Comparison of ENCODE assay signal across 27 mouse cellular contexts in the genomic region with DNA sequence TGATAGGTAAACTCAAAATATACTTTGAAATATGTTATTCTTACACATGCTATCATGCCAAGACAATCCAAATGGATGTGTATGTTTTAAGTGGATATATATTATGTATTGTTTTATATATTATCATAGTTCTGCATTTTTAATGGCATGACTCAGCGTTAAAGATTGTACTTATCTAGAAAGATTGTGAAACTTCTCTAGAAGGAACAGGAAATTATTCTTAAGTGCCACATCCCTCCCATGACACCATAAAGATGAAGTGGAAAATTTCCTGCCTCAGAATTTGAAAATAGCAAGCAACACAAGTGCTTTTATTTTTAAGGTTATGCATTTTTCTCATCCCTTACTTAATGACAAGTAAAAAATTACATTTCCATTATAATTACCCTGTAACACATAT.
"Had no signal": no experiment of that assay in that cellular context is flagged by ENCODE, and none has a peak within 500 bp of the region (broad histone marks: within the 10 kb centered on the region; RNA-seq: fewer than 3 reads in every experiment).

No protein-coding gene starts in this region.

- H3K4me1 ChIP-seq: heart, embryonic 13.5 days; heart, embryonic 15.5 days; hindbrain, embryonic 13.5 days; hindbrain, embryonic 15.5 days; kidney, embryonic 15.5 days; limb, embryonic 13.5 days; limb, embryonic 15.5 days; liver, embryonic 12.5 days had no signal

- ATAC-seq: hindbrain, postnatal 0 days; intestine, embryonic 16.5 days; liver, embryonic 12.5 days had no signal

- H3K4me3 ChIP-seq: gastrocnemius, adult 2 months; heart, adult 2 months; heart, embryonic 13.5 days; heart, embryonic 15.5 days; hindbrain, embryonic 13.5 days; hindbrain, embryonic 15.5 days; kidney, embryonic 15.5 days; limb, embryonic 13.5 days; limb, embryonic 15.5 days; liver, embryonic 12.5 days had no signal

- DNase-seq: gastrocnemius, adult 2 months; gastrocnemius, postnatal 10 days; gastrocnemius, postnatal 25 days; heart, adult 11 months; heart, adult 2 months; heart, postnatal 14 days; heart, postnatal 4 days; kidney, adult 11 months; kidney, adult 2 months; kidney, adult 9 months; kidney, postnatal 14 days; kidney, postnatal 36 days; layer of hippocampus, adult 9-11 months; layer of hippocampus, postnatal 36 days; left cerebral cortex, postnatal 4 days had no signal

- H3K27me3 ChIP-seq: heart, embryonic 13.5 days; heart, embryonic 15.5 days; hindbrain, embryonic 13.5 days; hindbrain, embryonic 15.5 days; kidney, embryonic 15.5 days; limb, embryonic 13.5 days; limb, embryonic 15.5 days; liver, embryonic 12.5 days had no signal

- H3K27ac ChIP-seq: gastrocnemius, adult 2 months; heart, adult 2 months; heart, embryonic 13.5 days; heart, embryonic 15.5 days; hindbrain, embryonic 13.5 days; hindbrain, embryonic 15.5 days; hindbrain, postnatal 0 days; kidney, embryonic 15.5 days; kidney, postnatal 0 days; limb, embryonic 13.5 days; limb, embryonic 15.5 days; liver, embryonic 12.5 days; liver, embryonic 14.5 days had no signal
